Mouse (Mus musculus) adrenal gland (tissue): ENCODE measurements around the gene Gm12166.

Experiments
- intact Hi-C: fragments of 180-260 bp; cut with DNase I; formaldehyde crosslinking; loops from one replicate; pipeline ENCODE4 v1.15.1; 2025

Gm12166 gene

DNA sequence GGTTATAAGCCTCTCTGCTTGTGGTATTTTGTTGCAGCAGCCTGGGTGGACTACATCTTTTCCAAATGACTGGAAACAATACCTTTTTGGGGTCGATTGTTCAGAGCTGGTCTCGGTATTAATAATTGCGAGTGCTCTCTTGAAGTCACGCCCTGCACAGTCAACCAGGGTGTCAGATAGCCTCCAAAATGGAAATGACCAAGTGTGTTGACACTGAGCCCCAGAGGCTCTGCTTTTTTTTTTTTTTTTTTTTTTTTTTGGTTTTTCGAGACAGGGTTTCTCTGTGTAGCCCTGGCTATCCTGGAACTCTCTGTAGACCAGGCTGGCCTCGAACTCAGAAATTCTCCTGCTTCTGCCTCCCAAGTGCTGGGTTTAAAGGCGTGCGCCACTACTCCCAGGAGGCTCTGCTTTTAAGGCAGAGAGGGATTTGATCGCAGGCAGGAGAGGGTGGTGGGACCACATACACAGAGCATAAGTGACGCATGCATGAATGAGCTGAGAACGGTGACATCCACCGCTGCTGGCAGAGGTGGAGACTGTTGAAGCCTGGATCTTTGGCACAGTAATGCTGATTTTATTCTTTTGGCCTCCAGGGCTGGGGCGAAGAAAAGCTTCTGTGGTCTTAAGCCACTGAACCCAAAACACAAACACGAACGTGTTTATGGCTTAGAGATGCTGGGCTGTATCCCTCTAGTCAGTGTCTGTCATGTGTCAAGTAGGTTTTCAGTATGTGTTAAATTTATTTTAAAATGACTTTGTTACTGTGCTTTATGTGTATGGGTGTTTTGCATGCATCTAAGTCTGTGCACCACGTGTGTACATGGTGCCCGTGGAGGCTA is 21.9 kb upstream of the Gm12166 start:
- intact Hi-C loops: no loop called here

DNA sequence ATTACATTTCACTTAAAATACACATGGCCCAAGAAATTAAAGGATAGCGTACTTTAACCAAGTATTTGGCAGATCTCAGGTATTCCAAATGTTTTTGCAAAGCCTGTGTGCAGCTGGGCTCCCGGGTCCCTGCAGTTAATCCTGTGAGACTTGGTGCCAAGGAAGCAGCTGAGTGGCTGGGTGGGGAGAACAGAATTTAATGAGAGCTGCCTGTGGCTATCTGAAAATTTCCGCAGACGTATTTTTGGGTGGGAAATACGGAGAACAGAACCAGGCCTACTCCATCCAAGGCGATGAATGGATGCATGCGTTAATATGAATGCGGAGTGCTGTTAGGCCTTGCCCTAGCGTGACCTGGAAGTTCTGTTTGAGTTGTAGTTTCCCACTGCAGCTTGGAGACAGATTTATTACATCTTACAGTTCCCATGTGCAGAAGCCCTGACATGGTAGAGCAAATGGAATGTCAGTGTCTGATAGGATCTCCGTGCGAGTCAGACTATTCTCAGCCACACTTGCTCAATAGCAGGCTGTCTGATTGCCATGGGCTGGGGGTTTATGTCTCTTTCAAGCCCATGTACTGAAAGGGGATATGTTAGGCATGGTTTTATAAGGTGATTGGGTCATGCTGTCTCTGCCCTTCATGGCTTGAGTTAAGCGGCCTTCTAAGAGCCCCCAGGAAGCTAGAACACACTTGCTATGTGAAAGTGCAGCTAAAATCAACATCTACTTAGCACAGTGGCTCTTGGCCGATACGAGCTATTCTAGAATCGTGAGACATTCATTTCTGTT is 21.1 kb upstream of the Gm12166 start:
- intact Hi-C loops: no loop called here

DNA sequence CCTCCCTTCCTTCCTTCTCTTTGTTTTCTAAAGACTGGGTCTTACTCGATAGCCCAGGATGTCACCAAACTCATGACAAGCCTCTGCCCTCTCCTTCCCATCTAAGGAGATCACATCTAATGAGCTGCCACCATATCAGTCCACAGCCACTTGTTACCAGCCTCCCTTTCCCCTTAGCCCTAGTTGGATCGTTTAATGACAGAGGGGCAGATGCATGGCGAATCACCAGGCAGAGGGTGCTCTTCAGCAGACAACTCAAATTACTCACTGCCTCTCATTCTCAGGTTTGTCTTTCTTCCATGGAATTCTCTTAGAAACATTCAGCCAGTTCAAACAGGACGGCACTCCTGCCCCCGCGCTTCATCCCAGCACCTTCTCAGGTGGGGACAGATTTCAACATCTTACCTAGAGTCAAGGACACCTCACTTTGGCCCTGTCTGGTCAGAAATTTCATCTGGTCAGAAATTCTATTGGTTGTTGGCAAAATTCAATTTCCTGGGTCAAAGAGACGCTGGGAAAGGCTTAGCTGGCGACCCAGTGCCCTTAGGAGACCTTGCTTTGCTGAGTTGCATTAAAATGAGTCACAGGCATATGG is 20.4 kb upstream of the Gm12166 start:
- intact Hi-C loops: no loop called here

DNA sequence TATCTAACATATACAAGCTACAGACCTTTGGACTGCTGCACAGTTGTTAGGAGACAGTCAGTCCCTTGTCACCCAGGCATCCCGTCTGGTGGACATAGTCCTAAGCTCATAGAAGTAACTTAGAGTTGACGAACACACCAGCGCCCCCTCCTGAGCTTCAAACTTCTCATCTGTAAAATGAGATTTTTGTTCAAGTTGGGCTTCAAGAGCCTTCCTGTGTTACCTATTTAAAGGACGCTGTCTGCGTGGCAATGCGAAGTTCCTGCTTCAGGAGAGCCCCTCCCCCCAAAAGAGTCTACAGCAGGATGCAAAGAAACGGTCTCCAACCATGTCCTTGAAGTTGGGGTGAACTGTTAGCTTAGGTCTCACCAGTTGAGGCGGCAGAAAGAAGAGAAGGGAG is 18.7 kb upstream of the Gm12166 start:
- intact Hi-C loops: no loop called here

DNA sequence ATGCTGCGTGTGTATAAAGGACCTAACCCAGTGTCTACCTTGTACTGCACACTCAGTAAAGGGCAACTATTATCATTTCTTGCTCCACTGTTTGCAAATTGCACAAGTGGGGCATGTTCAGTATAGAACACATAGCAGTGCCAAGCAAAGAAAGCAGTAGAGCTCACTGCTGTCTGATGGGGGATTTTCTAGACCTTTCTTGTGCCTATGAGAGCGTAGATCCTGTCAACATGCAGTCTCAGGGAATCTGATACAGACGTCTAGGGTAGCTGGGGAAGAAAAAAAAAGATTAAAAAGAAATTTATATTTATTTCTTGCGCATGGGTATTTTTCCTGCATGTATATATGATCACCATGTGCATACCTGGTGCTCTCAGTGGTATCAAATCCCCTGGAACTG is 18.0 kb upstream of the Gm12166 start:
- intact Hi-C loops: no loop called here

DNA sequence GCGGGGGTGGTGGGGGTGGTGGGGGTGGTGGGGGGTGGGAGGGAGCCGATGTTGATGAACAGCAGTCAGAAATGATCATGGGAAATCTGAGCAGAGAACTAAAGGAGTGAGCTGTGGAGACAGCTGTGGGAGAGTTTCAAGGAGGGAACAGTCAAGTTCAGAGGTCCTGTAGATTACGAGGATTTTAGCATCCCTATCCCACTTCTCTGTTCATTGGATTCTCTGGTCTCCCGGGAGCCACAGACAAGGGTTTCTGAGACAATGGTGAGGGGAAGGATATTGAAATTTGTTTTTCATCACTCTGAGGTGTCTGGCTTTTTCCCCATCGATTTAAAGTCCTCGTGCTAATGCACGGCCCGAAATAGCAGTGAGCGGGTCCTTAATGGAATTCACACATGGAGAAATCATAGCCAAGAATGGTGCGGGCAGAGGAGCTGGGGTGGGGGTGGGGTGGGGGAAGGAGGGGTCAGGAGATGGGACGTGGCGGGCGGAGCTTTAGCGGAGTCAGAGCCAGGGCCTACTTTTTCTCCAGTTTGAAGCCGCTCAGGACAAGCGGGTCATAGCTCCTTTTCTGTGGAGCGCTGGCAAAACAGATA is 17.4 kb upstream of the Gm12166 start:
- intact Hi-C loops: no loop called here

DNA sequence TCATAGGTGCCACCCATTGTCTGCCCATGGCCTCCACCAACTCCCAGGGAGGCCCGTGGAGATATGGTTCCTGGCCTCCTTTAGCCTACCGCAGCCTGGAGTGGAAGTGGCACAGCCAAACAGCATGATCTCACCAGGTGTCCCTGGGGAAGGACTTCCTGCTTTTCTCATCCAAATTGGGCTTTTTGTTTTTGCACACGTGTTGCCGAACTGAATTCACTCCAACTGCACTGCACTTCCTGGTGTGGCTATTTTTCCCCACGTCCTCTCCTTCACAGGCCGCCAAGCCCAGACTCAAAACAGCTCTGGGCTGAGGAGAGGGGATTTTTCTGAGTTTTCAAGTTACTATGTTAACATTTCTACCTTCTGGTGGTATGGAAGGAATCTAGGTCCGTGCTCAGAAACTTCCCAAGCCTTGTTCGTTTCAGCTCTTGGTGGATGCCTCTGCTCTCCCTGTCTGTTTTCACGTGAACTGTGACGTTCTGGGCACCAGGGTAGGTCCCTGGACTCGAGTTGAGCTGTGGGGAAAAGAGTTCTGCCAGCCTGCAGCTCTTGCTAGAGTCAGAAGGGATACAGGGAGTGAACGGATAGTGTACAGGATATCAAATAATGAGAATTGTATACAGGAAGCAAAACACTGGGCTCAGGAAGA is 16.8 kb upstream of the Gm12166 start:
- intact Hi-C loops: no loop called here

DNA sequence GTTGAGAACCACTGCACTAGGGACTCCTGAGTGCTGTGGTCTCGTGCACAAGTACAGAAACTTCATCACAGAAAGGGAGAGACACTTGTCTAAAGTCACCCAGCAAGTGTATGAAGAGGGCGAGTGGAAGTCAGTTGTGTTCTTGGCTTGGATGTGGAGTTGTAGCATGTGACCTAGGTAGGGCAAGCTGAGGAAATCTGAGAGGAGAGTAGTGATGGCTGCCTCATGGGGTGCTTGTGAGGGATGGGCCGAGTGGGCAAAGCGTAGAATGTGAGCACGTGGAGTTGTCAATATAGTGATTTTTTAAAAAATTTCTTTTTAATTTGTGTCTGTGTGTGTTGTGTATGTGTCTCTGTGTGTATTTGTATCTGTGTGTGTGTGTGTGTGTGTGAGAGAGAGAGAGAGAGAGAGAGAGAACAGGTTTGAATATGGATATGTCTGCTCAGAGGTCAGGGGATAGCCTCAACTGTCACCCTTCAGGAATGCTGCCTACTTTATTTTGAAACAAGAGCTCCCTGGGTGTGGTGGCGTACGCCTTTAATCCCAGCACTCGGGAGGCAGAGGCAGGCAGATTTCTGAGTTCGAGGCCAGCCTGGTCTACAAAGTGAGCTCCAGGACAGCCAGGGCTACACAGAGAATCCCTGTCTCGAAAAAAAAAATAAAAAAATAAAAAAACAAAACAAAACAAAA is 15.4 kb upstream of the Gm12166 start:
- intact Hi-C loops: no loop called here

DNA sequence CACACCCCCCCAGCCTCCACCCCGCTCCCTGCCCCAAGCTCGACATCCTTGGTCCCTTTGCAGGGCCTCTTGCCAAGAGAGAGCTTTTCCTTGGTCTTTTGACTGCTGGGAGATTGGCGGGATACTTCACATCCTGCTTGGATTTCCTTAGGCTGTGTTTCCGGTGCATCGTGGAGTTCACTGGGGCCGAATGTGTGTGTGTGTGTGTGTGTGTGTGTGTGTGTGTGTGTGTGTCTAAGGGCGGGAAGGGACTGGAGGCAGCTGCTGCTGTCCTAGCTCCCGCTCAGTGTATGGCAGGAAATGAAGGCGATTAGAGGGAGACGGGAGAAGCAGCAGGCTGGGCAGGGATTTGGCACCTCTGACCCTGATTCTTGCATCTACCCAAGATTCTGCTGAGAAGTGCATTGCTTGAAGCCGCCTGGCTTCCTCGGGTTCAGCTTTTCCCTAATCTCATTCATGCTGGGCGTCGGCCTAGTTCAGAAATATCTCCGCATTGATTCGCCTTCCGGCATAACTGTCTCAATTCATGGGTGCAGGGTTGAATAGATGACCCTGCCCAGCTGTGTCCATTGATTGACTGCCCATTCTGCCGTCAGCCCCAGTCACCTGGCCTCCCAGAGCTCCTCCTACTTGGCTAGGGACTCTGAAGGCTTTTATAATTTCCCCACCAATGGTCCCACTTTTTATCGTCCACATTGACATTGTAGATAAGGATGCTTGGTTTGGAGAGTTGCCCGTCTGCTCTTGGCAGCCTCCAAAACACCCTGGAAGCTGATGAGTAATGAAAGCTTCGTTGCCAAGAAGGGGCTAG is 13.3 kb upstream of the Gm12166 start:
- intact Hi-C loops: no loop called here

DNA sequence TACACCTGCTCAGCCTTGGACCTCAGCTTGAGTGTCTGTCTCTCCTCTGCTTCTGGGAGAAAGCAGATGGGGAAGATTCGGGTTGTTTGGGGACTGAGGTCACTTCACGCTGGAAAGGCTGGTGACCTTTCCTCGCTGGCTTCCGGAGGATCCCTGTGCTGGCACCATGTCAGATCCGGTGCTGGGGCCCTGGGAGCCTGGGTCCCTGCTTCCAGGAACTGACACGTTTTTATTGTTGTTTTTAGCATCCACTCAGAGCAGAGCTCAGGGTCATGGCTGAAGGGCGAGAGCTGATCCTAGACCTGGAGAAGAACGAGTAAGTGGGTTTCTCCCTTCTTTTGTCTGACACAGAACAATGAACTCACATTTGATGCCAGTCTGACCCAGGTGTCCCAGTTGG is 12.6 kb upstream of the Gm12166 start:
- intact Hi-C loops: no loop called here

DNA sequence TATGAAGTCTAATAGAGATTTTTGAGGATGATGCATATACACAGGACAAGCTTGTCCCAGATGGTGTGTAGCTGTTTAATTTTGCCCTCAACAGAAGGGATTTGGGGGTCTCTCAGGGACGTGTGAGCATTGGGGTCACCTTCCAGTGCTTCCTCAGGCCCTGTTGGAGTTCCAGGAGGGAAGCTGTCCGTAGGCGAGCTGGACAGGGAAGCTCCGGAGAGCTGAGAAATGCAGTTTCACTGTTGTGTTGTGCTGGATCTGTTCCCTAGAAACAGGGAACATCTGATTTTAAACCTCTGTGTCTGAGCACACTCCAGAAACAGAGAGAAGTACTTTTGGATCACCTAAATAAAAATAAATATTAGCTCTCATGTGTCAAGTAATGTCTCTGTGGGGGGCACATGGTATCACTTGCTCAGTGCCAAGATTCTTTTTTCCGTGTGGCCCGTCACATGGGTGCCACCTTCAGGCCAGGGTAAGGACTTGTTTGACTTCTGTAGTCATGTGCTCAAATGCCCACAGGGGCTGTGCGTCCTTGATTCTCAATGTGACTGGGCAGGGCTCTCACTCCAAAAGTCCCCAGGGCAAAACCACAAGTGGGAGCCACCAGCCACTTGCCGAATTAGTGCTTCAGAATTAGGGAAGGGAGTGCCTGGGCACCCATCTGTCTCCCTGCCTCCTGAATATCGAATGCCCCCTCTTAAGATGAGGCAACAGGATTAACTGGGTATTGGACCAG is 11.0 kb upstream of the Gm12166 start:
- intact Hi-C loops: no loop called here

DNA sequence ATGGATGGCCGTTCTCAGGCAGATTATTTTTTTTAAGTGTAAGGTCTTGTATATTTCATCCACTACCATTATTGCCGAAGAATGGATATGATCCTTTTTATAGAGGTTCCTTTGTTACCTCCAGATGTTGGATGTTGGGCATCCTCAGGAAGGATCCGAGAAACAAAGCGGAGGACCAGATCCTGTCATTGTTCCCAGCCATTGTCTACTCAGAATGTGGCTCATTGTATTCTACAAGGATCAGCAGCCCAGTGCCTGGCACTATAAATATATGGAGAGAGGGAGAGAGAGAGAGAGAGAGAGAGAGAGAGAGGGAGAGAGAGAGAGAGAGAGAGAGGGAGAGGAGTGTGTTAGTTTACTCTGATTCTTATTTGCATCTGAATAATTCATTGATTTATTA is 10.4 kb upstream of the Gm12166 start:
- intact Hi-C loops: no loop called here

DNA sequence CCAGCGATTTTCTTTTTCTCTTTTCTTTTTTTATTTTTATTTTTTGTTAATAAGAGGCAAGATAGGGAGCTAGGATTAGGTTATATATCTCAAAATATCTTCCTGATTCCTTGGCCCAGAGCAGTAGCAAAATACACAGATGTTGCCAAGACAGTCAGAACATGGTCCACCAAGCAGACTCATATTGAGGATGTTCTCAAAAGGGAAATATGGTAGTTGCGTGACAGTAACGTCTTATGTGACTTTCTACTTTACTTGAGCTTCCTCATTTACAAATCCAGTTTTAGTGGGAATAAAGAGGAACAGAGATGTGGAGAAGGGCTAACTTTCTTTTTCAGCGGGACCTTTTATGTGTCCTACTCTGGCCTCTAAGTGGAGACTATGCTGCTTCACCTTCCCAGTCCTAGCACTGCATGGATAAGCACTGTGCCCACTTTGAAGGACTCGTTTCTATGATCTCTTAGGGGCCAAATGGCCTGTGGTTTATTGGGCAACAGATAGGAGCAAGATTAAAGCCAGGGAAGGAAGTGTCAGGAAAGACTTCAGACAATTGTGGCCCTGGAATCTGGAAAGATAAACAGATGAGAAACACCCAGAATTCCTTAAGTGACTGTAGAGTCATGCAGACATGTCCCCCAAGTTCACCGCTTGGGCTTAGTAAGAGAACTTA is 9.8 kb upstream of the Gm12166 start:
- intact Hi-C loops: no loop called here

DNA sequence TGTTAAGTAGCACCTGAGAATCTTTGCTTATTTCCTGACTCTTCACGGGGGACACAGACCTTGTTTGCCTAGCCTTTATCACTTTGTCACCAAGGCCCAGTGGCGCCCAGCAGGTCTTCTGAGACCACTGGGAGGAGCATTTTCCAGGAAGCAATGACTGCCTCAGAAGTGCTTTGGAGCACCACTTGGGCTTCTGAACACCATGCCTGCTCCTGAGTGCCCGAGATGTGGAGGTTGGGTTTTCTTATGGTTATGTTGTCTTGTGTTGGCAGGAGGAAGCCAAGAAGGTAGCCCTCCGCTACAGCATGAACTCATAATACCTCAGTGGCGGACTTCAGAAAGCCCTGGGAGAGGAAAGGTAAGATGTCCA is 8.5 kb upstream of the Gm12166 start:
- intact Hi-C loops: no loop called here

DNA sequence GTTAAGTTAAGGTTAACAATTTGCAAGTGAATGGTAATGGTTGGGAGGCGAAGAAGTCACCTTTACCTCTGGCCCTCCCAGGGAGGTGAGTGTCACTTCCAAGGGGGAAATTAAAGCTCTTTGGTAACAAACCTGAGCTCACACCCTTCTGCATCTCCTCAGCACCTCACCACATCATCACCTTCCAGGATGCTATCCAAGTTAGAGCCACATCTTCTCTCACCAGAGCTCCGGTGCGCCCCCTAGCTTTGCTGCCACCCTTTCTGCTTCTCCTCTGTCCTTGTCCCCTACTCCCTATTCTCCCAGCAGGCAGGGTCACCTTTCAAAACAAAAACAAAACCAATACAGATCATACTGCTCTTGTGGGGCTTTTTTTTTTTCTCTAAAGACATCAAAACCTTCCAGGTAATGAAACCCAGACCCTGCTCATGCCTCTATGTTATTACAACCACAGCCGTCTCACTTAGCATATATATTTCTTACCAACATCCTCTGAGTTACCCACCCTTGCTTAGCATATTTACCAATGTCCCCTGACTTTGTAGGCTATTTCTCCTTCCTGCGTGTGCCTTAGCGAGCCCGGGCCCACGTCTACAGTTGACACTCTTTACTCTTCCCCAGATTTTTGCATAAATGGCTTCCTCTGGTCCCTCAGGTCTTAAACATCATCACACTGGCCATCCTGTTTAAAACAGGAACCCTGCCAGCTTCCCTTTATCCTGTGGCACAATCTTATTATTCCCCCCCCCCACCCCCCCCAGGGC is 7.9 kb upstream of the Gm12166 start:
- intact Hi-C loops: no loop called here

DNA sequence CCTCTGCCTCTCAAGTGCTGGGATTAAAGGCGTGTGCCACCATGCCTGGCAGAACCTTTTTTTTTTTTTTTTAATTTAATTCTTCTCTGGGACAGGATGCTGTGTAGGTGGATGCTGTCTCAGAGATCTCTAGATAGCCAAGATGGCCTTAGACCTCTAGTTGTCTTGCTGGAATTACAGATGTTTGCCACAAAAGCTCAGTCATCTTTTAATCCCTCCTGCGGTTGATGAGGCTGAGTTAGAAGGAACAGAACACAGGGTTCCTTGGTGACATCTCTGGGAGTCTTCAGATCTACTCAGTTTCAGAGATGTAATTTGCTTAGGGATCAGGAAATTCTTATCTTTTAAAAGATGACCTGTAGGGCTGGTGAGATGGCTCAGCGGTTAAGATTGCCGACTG is 6.8 kb upstream of the Gm12166 start:
- intact Hi-C loops: no loop called here

DNA sequence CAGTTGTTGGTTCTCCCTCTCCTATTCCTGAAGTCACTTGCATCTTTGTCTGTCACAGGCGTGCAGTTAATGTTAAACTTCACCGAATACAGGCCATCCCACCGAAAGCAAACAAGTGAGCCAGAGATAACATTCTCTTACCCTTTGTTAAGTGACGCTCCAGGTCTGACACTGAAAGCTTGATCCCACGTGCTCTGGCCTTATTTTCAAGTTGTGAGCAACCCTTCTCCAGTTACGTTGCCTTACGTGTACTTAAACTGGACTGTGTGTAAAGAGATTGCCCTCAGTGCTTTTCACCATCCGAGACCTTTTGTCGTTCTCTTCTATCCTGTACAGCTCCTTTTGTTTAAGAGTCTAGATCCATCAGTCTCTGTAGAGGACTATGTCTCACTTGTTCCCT is 5.9 kb upstream of the Gm12166 start:
- intact Hi-C loops: no loop called here

DNA sequence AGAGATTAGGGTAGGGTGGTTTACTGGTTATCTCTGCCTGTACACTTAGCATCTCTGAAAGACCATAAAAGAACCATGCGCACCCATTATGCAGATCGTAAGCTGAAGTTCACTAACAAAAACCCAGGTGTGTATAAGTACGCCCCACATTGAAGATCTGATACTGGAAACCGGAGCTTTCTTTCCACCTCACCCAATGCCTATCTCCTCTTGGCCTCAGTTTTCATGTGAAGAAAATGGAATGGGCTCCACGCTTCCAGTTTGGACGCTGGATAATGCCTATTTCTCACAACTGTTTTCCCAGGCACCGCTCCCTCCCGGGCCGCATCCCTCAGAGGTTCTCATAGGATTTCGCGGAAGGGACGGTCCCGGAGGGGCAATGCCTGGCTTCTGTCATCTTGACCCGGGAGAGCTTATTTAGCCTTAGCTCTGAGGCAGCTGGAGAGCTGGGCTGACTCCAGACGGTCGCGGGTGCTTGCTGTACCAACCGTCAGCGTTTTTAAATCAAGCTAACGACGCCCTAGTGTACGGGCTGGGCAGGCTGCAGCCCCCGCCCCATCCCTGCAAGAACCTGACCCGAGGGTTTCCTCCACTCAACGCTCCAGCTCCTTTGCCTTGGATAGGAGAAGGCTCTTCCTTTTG is 4.8 kb upstream of the Gm12166 start:
- intact Hi-C loops: no loop called here
